Mouse (Mus musculus) MEL (cell line): ENCODE results near the gene Hexim2. TPM values are rescaled to one million over a fixed set of nuclear protein-coding genes. Genes with fewer than 3 reads are reported as not detected.

Source experiments
- DNase-seq: peaks from one replicate; pipeline ENCODE4 v3.0.0; 2011; ENCODE audit warnings: low read depth, low spot score
- H3K27ac ChIP-seq: 2 replicates; pipeline ENCODE4 v1.5.1; 2012; ENCODE audit warnings: low read depth, mild to moderate bottlenecking, control low read depth, low read length, moderate library complexity; ENCODE audit not compliant: control insufficient read depth
- H3K27me3 ChIP-seq, 2 experiments: fragments of 150-350 bp in 1 of 2; sonication (generic) in 1 of 2; 2 replicates each; pipeline ENCODE4 v1.6.1; 2012; ENCODE audit warnings: low read length in 2 of 2, mild to moderate bottlenecking in 2 of 2, improper control_type of control experiment in 1 of 2, moderate library complexity in 1 of 2; ENCODE audit not compliant: insufficient read depth in 2 of 2, control insufficient read depth in 1 of 2
- H3K36me3 ChIP-seq, 2 experiments: 2 replicates each; pipeline ENCODE4 v1.6.1; 2012 to 2014; ENCODE audit warnings: low read length in 2 of 2, improper control_type of control experiment in 1 of 2, inconsistent platforms in 1 of 2, mild to moderate bottlenecking in 1 of 2; ENCODE audit not compliant: insufficient read depth in 2 of 2, control insufficient read depth in 1 of 2
- H3K4me1 ChIP-seq, 2 experiments: fragments of 150-350 bp in 1 of 2; sonication (generic) in 1 of 2; 2 replicates each; pipeline ENCODE4 v1.6.1; 2012; ENCODE audit warnings: low read length in 2 of 2, improper control_type of control experiment in 1 of 2, mild to moderate bottlenecking in 1 of 2; ENCODE audit not compliant: insufficient read depth in 2 of 2, control insufficient read depth in 1 of 2
- H3K4me3 ChIP-seq, 2 experiments: fragments of 150-350 bp in 1 of 2; sonication (generic) in 1 of 2; 2 replicates each; pipeline ENCODE4 v1.5.1; 2012; ENCODE audit warnings: low read depth in 2 of 2, low read length in 2 of 2, mild to moderate bottlenecking in 2 of 2, moderate library complexity in 2 of 2, control low read depth in 1 of 2, improper control_type of control experiment in 1 of 2; ENCODE audit not compliant: control insufficient read depth in 1 of 2, insufficient read depth in 1 of 2
- H3K79me2 ChIP-seq: 2 replicates; pipeline ENCODE4 v1.6.1; 2012; ENCODE audit warnings: mild to moderate bottlenecking, low read length, moderate library complexity; ENCODE audit not compliant: control insufficient read depth, poor library complexity, insufficient read depth
- H3K9ac ChIP-seq: 2 replicates; pipeline ENCODE4 v1.6.1; 2012; ENCODE audit warnings: low read depth, mild to moderate bottlenecking, control low read depth, low read length, moderate library complexity; ENCODE audit not compliant: control insufficient read depth, poor library complexity, severe bottlenecking
- H3K9me3 ChIP-seq: fragments of 150-350 bp; sonication (generic); replicated peaks from 2 replicates; pipeline ENCODE4 v1.6.1; 2012; ENCODE audit warnings: mild to moderate bottlenecking, low read length, improper control_type of control experiment, moderate library complexity; ENCODE audit not compliant: insufficient read depth
- BHLHE40 ChIP-seq: IDR thresholded peaks from 2 replicates; pipeline ENCODE4 v1.6.1; 2012; ENCODE audit warnings: low read depth, mild to moderate bottlenecking, inconsistent platforms, low read length, improper control_type of control experiment, borderline replicate concordance
- CHD1 ChIP-seq: IDR thresholded peaks from 2 replicates; pipeline ENCODE4 v1.6.1; 2012; ENCODE audit warnings: low read depth, mild to moderate bottlenecking, inconsistent platforms, low read length, improper control_type of control experiment
- ELF1 ChIP-seq: IDR thresholded peaks from 2 replicates; pipeline ENCODE4 v1.6.1; 2014; ENCODE audit warnings: low read depth, mild to moderate bottlenecking, inconsistent platforms, low read length, improper control_type of control experiment, moderate library complexity
- EP300 ChIP-seq, 2 experiments: IDR thresholded peaks; 2 replicates each; pipeline ENCODE4 v1.6.1; 2011; ENCODE audit warnings: improper control_type of control experiment in 2 of 2, low read length in 2 of 2, low read depth in 1 of 2, mild to moderate bottlenecking in 1 of 2
- ETS1 ChIP-seq: IDR thresholded peaks from 2 replicates; pipeline ENCODE4 v1.6.1; 2012; ENCODE audit warnings: low read depth, mild to moderate bottlenecking, inconsistent platforms, low read length, improper control_type of control experiment, moderate library complexity
- GATA1 ChIP-seq: IDR thresholded peaks from 2 replicates; pipeline ENCODE4 v1.6.1; 2011; ENCODE audit warnings: low read depth, low read length, improper control_type of control experiment
- HCFC1 ChIP-seq: IDR thresholded peaks from 2 replicates; pipeline ENCODE4 v1.6.1; 2012; ENCODE audit warnings: low read depth, mild to moderate bottlenecking, inconsistent platforms, low read length, improper control_type of control experiment, moderate library complexity
- KAT2A ChIP-seq: conservative IDR thresholded peaks from 2 replicates; pipeline ENCODE4 v1.6.1; 2012; ENCODE audit warnings: low read depth, low read length, improper control_type of control experiment, inconsistent platforms
- MAFK ChIP-seq: IDR thresholded peaks from 2 replicates; pipeline ENCODE4 v1.6.1; 2011; ENCODE audit warnings: low read depth, mild to moderate bottlenecking, low read length, improper control_type of control experiment, borderline replicate concordance
- MAX ChIP-seq: IDR thresholded peaks from 2 replicates; pipeline ENCODE4 v1.6.1; 2011; ENCODE audit warnings: low read length, improper control_type of control experiment
- MAZ ChIP-seq: IDR thresholded peaks from 2 replicates; pipeline ENCODE4 v1.6.1; 2012; ENCODE audit warnings: low read depth, mild to moderate bottlenecking, inconsistent platforms, low read length, improper control_type of control experiment
- MEF2A ChIP-seq: IDR thresholded peaks from 2 replicates; pipeline ENCODE4 v1.6.1; 2014; ENCODE audit warnings: low read depth, mild to moderate bottlenecking, inconsistent platforms, low read length, improper control_type of control experiment; ENCODE audit not compliant: poor library complexity, insufficient replicate concordance, severe bottlenecking; ENCODE audit errors: extremely low read depth
- MYB ChIP-seq: IDR thresholded peaks from 2 replicates; pipeline ENCODE4 v1.6.1; 2011; ENCODE audit warnings: mild to moderate bottlenecking, low read depth, low read length, improper control_type of control experiment
- MYC ChIP-seq: IDR thresholded peaks from 2 replicates; pipeline ENCODE4 v1.6.1; 2011; ENCODE audit warnings: low read depth, mild to moderate bottlenecking, low read length, improper control_type of control experiment, moderate library complexity
- NRF1 ChIP-seq: IDR thresholded peaks from 2 replicates; pipeline ENCODE4 v1.6.1; 2014; ENCODE audit warnings: low read depth, mild to moderate bottlenecking, inconsistent platforms, low read length, improper control_type of control experiment, moderate library complexity; ENCODE audit not compliant: poor library complexity, insufficient read depth, severe bottlenecking
- POLR2A ChIP-seq, 2 experiments: IDR thresholded peaks; 2 replicates each; pipeline ENCODE4 v1.6.1; 2011 to 2012; ENCODE audit warnings: low read length in 2 of 2, mild to moderate bottlenecking in 2 of 2, control low read depth in 1 of 2, improper control_type of control experiment in 1 of 2, low read depth in 1 of 2, moderate library complexity in 1 of 2; ENCODE audit not compliant: control insufficient read depth in 1 of 2, insufficient read depth in 1 of 2, poor library complexity in 1 of 2
- POLR2AphosphoS2 ChIP-seq: IDR thresholded peaks from 2 replicates; pipeline ENCODE4 v1.6.1; 2011; ENCODE audit warnings: low read length, improper control_type of control experiment
- POLR2AphosphoS5 ChIP-seq: IDR thresholded peaks from 2 replicates; pipeline ENCODE4 v1.6.1; 2012; ENCODE audit warnings: low read depth, borderline replicate concordance, mild to moderate bottlenecking, inconsistent platforms, low read length, moderate library complexity, mixed read lengths
- RAD21 ChIP-seq: IDR thresholded peaks from 2 replicates; pipeline ENCODE4 v1.6.1; 2011; ENCODE audit warnings: mild to moderate bottlenecking, low read depth, low read length, improper control_type of control experiment
- RCOR1 ChIP-seq: IDR thresholded peaks from 2 replicates; pipeline ENCODE4 v1.6.1; 2012; ENCODE audit warnings: low read depth, mild to moderate bottlenecking, inconsistent platforms, low read length, improper control_type of control experiment
- SIN3A ChIP-seq: IDR thresholded peaks from 2 replicates; pipeline ENCODE4 v1.6.1; 2012; ENCODE audit warnings: low read length, improper control_type of control experiment, inconsistent platforms
- TAL1 ChIP-seq: IDR thresholded peaks from 2 replicates; pipeline ENCODE4 v1.6.1; 2012; ENCODE audit warnings: mild to moderate bottlenecking, inconsistent platforms, low read length, moderate library complexity, mixed read lengths
- TCF12 ChIP-seq: IDR thresholded peaks from 2 replicates; pipeline ENCODE4 v1.6.1; 2014; ENCODE audit warnings: low read depth, mild to moderate bottlenecking, inconsistent platforms, low read length, improper control_type of control experiment, moderate library complexity
- UBTF ChIP-seq: IDR thresholded peaks from 2 replicates; pipeline ENCODE4 v1.6.1; 2012; ENCODE audit warnings: low read depth, mild to moderate bottlenecking, inconsistent platforms, low read length, improper control_type of control experiment, moderate library complexity, borderline replicate concordance; ENCODE audit not compliant: insufficient read depth
- USF2 ChIP-seq, 2 experiments: IDR thresholded peaks; 2 replicates each; pipeline ENCODE4 v1.6.1; 2011 to 2012; ENCODE audit warnings: improper control_type of control experiment in 2 of 2, low read length in 2 of 2, borderline replicate concordance in 1 of 2, inconsistent platforms in 1 of 2, low read depth in 1 of 2, mild to moderate bottlenecking in 1 of 2; ENCODE audit not compliant: insufficient read depth in 1 of 2
- ZKSCAN1 ChIP-seq: IDR thresholded peaks from 2 replicates; pipeline ENCODE4 v1.6.1; 2012; ENCODE audit warnings: low read depth, mild to moderate bottlenecking, inconsistent platforms, low read length, improper control_type of control experiment, moderate library complexity
- polyA plus RNA-seq, 2 experiments: library from polyadenylated mRNA; stranded (reverse) in 1 of 2; unstranded in 1 of 2; fragments of >175 nt in 1 of 2; fragments of >200 nt in 1 of 2; gene quantifications; 2 replicates each; pipeline versions ENCODE4 v1.2.1 to v1.2.4; 2012; ENCODE audit warnings: low replicate concordance in 2 of 2, low read depth in 1 of 2; ENCODE audit not compliant: insufficient read length in 2 of 2, insufficient read depth in 1 of 2, missing spikeins in 1 of 2
- total RNA-seq: library from RNA; depleted of rRNA; stranded (reverse); fragments of 300-350 nt; gene quantifications from 2 replicates; pipeline ENCODE4 v1.2.3, GENCODE M21; 2012

The Hexim2 gene
- total and polyA plus RNA-seq, 3 experiments = 12.3 to 12.5 TPM; not detected in 1

DNA sequence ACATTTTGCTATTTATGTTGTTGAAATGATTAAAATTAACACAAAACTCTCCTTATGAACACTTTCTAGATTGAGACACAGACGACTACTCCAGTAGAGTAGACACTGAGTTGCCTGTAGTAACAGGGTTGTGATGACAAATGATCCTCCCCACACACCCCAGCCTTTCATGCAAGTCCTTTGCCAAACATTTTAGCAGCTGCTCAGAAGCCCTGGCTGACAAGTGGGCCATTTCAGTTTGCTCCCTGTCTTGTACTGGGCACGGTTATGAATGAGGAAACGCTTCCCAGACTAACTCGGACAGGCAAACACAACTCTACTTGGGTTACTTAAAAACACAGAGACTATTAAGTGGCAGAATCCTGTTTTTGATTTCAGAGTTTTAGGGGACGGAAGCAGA lies 11.9 kb upstream of the Hexim2 start:
- Histone ChIP-seq H3K4me3 (no peak overlapping the region), H3K9me3 (no peaks in the 10 kb centered on the region), H3K9ac (no peak overlapping the region), H3K79me2 (peaks cover 19% of the 10 kb centered on the region), H3K36me3 (peaks cover 0 to 7% of the 10 kb centered on the region in 2 experiments; a peak in 2 of 4 replicates), H3K4me1 (peaks cover 0 to 3% of the 10 kb centered on the region in 2 experiments; a peak in 2 of 4 replicates), H3K27ac (no peak overlapping the region), H3K27me3 (no peaks in the 10 kb centered on the region)
- TF ChIP-seq USF2 (IDR thresholded peaks at IDR 0.05; ENCODE audit: borderline replicate concordance in 1 of 2, insufficient read depth in 1 of 2, low read depth in 1 of 2, low read length in 2 of 2) (no peak), POLR2AphosphoS2 (no peak), MYB (no peak), POLR2AphosphoS5 (no peak), MAFK (no peak), ZKSCAN1 (no peak), TAL1 (no peak), EP300 (IDR thresholded peaks at IDR 0.05; ENCODE audit: low read depth in 1 of 2, low read length in 2 of 2) (no peak), MAX (no peak), CHD1 (no peak), SIN3A (no peak), ETS1 (no peak), HCFC1 (no peak), TCF12 (no peak)
- no peak for DNase-seq

DNA sequence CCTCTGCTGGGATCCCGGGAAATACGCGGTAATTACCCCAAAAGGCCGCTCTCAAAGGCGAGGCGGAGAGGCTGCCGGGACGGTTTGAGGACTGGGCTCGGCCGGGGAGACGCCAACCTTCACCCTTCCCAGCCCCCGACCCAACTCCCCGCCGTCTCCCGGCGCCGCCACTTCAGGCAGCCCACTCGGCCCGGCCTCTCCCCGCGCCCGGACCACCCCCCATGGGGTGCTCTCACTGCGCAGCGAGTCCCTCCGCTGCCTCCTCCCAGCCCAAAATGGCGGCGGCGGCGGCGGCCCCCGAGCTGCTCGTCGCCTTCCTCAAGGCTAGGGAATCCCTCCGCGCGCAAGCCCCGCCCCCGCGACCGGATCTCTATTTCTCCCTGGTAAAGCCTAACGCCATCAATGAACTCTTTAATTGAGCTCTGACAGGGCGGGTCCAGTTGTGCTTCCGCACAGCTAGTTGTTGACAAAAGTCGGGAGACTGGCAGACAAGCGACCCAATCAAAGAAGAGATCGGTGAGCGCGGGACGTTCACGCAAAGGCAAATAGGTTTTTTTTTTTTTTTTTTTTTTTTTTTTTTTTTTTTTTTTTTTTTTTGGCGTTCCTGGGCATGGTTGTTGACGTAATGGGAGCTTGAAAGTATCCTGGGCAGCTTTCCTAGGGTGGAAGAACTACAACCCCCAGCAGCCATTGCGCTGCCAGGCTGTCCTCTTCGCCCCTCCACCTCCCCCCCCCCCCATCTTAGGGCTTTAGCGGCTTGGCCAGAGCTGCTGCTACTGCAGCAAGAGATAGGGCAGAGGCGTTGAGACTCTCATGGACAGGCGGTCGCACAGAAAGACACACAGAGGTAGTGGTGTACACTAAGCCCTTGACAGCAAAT lies 587 bp downstream of the Hexim2 start:
- H3K4me3 ChIP-seq = peak overlapping the region; percentile 95 to 97
- peaks cover 22 to 30% of the 10 kb centered on the region in 2 experiments for H3K4me1 ChIP-seq
- DNase-seq = peak; percentile 100
- no peaks in the 10 kb centered on the region for H3K9me3 ChIP-seq
- H3K79me2 ChIP-seq = peaks cover 20% of the 10 kb centered on the region
- no peaks in the 10 kb centered on the region for H3K27me3 ChIP-seq
- peak overlapping the region; percentile 98 for H3K9ac ChIP-seq
- H3K36me3 ChIP-seq = peaks cover 0 to 43% of the 10 kb centered on the region in 2 experiments; a peak in 2 of 4 replicates
- peak overlapping the region; percentile 81 for H3K27ac ChIP-seq
- TF ChIP-seq BHLHE40 (no peak), UBTF (no peak), KAT2A (peak; percentile 87), MAX (peak; percentile 71), MYB (0 out of 2 replicates have a peak, but pooled peaks have one; percentile 4), MAFK (no peak), RCOR1 (no peak), ELF1 (peak; percentile 92), RAD21 (no peak), EP300 (IDR thresholded peaks at IDR 0.05; ENCODE audit: low read depth in 1 of 2, low read length in 2 of 2) (peak in 1 of 2 experiments; percentile 52; a peak in 1 of 4 replicates), POLR2A (IDR thresholded peaks at IDR 0.05; ENCODE audit: control insufficient read depth in 1 of 2, insufficient read depth in 1 of 2, low read depth in 1 of 2, low read length in 2 of 2, poor library complexity in 1 of 2) (peak; percentile 85 to 89), SIN3A (peak; percentile 98), MEF2A (peak; percentile 54; the same call in 1 of the 2 replicates), MYC (no peak), MAZ (peak; percentile 79), HCFC1 (peak; percentile 91), POLR2AphosphoS2 (peak; percentile 80), POLR2AphosphoS5 (peak; percentile 71; the same call in 1 of the 2 replicates), NRF1 (peak; percentile 47; the same call in 1 of the 2 replicates), GATA1 (peak; percentile 2; the same call in 1 of the 2 replicates), CHD1 (no peak)
